Mouse (Mus musculus) brown adipose tissue, adult 24 weeks (tissue): ENCODE results near the gene Tmem145. TPM values are rescaled to one million over a fixed set of nuclear protein-coding genes. Genes with fewer than 3 reads are reported as not detected.
"Not testable (repeated sequence)": the region's sequence is repeated elsewhere in the genome, so short reads cannot be mapped to it uniquely, and the experiment has no call there.

Source experiments
- H3K27ac ChIP-seq: fragments of 200-500 bp; replicated peaks from 2 replicates; pipeline ENCODE4 v1.5.1; 2012; ENCODE audit warnings: low read depth, mild to moderate bottlenecking, low read length
- H3K4me1 ChIP-seq: fragments of 200-500 bp; 2 replicates; pipeline ENCODE4 v1.6.1; 2012; ENCODE audit warnings: low read length, mixed read lengths; ENCODE audit not compliant: control insufficient read depth, insufficient read depth, insufficient read length
- H3K4me3 ChIP-seq: fragments of 200-500 bp; 2 replicates; pipeline ENCODE4 v1.5.1; 2012; ENCODE audit warnings: low read depth, mild to moderate bottlenecking, low read length, moderate library complexity; ENCODE audit not compliant: insufficient read depth
- polyA plus RNA-seq: library from polyadenylated mRNA; stranded (reverse); fragments of >200 nt; gene quantifications from 2 replicates; pipeline ENCODE4 v1.2.4, GENCODE M21; 2012; ENCODE audit not compliant: missing spikeins, insufficient read depth, insufficient read length

Tmem145 gene
- polyA plus RNA-seq, 1 experiment, result not detected

DNA sequence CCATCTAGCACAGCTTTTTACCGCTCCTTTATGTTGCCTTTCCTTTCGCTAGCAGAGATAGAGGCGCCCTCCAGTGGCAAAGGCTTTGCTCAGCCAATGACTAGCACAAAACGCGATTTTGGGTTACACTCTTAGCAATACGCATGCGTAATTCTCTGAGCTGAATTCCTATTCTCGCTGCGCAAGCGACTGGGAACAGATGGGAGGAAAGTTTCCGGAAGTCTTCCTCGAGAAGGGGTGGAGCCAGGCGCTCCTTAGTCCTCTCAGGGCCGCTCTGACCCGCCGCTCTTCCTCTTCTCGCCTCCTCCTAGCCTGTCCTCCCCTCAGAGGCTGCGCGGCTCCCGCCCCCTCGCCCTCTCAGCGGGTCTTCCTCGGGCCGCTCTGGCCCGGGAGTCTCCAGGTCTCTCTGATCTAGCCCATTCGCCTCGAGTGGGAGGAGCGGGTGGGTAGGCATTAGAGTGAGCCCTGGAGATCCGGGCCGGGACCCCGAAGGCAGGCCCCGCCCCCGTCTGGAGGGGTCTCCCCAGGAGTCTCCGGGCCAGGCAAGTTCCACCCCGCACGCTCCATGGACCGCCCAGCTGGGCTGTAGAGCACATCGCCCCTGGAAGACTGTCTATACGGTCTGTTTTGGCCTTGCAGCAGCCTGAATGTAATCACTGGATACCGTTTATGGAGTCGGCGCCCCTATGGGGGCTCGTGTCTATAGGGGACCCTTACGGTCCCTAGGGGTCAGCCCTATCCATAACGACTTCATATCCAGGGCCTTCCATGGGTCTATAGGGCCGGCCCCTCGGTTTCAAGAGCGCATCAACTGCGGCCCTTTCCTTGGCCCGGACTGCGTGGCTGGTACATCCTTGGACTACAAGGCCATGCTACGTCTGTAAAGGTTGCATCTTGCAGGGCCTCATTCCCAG lies 10.9 kb downstream of the Tmem145 start, which contains the start of gene Megf8:
Gene Megf8, plus strand, starts transcription at position 633 of the 914 bp plus-strand sequence.
- Histone ChIP-seq H3K4me1 (peaks cover 10% of the 10 kb centered on the region), H3K27ac (peak within 1 kb of the TSS; percentile 27; the same call in 1 of the 2 replicates), H3K4me3 (peak within 1 kb of the TSS; percentile 66)

DNA sequence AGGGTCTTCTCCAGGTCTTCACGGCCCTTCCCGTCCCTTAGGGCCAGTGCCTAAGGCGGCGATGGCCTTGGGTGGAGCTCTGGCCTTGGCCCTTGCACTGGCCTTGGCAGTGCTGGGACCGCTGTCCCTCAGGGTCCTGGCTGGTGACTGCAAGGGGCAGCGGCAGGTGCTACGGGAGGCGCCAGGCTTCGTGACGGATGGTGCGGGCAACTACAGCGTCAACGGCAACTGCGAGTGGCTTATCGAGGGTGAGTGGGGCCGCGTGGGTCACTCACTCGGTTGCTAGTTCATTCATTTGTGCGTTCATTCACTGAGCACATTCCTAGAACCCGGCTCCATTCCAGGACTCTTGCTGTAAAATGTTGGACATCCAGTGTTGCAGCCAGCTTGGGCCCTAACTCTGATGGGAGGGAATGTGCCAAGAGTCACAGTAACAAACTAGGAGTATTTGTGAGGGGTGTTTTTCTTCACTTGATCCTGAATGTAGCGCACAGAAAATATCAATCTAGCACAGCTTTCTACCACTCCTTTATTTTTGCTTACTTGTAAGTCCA lies 11.6 kb downstream of the Tmem145 start:
- peak overlapping the region; percentile 66 for H3K4me3 ChIP-seq
- H3K4me1 ChIP-seq, result peaks cover 12% of the 10 kb centered on the region
- no peak overlapping the region for H3K27ac ChIP-seq

DNA sequence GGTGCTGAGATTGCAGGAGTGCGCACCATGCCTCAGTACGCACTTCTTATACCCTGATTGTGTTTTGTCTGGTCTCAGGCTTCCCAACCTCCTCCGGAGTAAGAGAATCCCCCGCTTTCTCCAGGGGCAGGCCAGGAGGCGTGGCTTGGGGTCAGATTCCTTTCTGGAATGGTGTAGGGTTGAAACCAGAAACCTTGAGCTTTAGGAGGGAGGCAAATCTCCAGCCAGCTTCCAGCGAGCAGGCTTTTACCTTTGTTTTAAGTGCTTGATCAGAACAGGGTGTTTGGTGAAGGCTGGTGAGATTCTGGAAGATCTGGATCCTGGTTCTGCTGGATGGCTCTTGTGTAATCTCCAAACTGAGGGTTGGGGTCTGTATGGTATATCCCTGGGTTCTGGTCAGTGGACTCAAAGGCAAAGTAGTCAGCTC lies 16.2 kb downstream of the Tmem145 start:
- no peak overlapping the region for H3K27ac ChIP-seq
- no peak overlapping the region for H3K4me3 ChIP-seq
- peaks cover 12% of the 10 kb centered on the region for H3K4me1 ChIP-seq

DNA sequence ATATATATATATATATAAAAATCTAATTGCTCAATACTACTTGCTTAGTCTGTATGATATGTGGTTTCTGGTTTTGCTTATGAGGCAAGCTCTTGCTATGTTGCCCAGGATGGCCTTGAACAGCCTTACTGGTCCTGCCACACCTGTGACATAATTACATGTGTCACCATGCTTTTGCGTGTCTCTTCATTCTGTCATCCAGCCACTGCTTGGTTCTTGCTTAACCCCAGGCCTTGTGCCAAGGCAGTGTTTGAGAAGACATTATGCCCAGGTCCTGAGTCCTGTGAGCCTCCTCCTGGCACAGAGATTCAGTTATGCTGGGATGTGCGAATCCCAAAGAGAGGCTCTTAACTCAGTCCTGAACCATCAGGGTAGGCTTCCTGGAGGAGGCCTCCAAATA lies 17.3 kb downstream of the Tmem145 start:
- Histone ChIP-seq H3K27ac (no peak overlapping the region), H3K4me3 (no peak overlapping the region), H3K4me1 (peaks cover 6% of the 10 kb centered on the region; the same call in 1 of the 2 replicates)

DNA sequence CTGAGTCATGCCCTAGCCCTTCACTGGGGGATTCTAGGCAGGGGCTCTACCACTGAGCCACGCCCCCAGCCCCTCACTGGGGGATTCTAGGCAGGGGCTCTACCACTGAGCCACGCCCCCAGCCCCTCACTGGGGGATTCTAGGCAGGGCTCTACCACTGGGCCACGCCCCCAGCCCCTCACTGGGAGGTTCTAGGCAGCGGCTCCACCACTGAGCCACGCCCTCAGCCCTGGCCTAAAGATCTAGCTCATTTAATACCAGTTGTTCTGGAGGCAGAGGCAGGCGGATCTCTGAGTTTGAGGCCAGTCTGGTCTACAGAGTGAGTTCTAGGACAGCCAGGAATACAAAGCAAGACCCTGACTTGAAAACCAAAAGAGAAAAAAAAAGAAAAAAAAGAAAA lies 19.5 kb downstream of the Tmem145 start:
- not testable (repeated sequence) for H3K4me1 ChIP-seq, H3K27ac ChIP-seq, H3K4me3 ChIP-seq

DNA sequence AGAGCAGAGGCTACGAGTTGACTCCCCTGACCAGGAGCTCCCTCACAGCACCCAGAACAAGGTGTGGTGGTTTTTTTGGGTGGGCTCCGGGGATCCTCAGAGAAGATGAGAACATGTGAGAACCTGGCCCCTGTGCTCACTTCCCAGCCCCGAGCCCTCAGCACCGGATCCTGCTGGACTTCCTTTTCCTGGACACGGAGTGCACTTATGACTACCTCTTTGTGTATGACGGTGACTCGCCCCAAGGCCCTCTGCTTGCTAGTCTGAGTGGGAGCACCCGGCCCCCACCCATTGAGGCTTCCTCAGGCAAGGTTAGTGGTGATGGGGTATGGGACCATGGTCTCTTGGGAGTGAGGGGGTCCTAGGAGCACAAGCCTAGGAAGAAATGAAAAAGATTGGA lies 20.3 kb downstream of the Tmem145 start:
- peak overlapping the region; percentile 39 for H3K4me3 ChIP-seq
- H3K27ac ChIP-seq, result peak overlapping the region; percentile 74

DNA sequence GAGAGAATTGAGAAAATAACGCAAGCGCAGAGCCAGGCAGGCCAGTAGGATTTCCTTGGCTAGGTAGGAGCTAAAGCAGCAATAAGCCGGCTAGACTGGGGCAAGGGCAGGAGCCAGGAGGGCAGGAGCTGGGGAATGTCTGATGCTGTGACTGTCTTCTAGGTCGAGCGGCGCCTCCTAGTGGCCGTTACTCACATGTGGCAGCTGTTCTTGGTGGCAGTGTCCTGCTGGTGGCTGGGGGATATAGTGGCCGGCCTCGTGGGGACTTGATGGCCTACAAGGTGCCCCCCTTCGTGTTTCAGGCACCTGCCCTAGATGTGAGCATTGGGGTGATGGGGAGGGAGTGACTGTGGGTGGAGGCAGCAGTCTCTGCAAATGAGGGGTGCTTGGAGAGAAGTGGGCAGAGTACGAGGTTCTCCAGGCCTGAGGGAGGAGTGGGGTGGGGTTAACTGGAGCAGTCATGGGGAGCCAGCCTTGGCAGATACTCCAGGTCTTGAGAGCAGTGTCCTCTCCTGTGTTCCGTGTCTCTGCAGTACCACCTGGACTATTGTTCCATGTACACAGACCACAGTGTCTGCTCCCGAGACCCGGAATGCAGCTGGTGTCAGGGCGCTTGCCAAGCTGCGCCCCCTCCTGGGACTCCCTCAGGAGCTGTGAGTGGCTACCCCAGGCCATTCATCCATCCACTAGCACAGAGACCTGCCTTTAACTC lies 27.8 kb downstream of the Tmem145 start:
- H3K4me1 ChIP-seq, result no peaks in the 10 kb centered on the region
- H3K4me3 ChIP-seq, result no peak overlapping the region
- no peak overlapping the region for H3K27ac ChIP-seq

More for the DNA sequence above, 20.3 kb downstream of the Tmem145 start:
- peaks cover 6% of the 10 kb centered on the region; the same call in 1 of the 2 replicates for H3K4me1 ChIP-seq

DNA sequence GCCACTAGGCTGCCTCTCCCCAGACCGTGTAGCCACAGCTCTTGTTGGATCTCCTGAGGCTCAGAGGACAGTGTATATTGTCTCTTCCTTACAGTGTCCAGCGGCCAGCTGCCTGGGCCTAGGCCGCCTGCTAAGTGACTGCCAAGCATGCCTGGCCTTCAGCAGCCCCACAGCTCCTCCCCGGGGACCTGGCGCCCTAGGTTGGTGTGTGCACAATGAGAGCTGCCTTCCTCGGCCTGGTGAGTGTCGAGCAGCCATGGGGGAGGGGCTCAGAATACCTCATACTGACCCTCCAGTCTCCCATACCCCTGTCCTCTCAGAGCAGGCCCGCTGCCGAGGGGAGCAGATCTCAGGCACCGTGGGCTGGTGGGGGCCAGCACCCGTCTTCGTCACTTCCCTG lies 28.6 kb downstream of the Tmem145 start:
- no peaks in the 10 kb centered on the region for H3K4me1 ChIP-seq
- no peak overlapping the region for H3K27ac ChIP-seq
- H3K4me3 ChIP-seq, result no peak overlapping the region

DNA sequence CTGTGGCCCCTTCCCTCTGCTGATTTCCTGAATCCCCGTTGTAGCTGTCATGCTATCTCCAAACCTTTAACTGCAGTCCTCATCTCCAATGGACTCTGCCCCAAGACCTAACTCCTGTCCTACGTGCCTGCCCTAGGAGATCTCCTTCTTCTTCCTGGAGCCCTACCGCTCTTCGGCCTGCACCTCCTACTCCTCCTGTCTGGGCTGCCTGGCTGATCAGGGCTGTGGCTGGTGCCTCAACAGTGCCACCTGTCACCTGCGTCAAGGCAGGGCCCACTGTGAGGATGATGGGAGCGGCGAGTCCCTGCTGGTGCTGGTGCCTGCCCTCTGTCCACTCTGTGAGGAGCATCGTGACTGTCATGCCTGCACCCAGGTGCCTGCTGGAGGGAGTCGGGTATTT lies 33.4 kb downstream of the Tmem145 start:
- H3K4me3 ChIP-seq, result no peak overlapping the region
- H3K27ac ChIP-seq, result no peak overlapping the region
- no peaks in the 10 kb centered on the region for H3K4me1 ChIP-seq

DNA sequence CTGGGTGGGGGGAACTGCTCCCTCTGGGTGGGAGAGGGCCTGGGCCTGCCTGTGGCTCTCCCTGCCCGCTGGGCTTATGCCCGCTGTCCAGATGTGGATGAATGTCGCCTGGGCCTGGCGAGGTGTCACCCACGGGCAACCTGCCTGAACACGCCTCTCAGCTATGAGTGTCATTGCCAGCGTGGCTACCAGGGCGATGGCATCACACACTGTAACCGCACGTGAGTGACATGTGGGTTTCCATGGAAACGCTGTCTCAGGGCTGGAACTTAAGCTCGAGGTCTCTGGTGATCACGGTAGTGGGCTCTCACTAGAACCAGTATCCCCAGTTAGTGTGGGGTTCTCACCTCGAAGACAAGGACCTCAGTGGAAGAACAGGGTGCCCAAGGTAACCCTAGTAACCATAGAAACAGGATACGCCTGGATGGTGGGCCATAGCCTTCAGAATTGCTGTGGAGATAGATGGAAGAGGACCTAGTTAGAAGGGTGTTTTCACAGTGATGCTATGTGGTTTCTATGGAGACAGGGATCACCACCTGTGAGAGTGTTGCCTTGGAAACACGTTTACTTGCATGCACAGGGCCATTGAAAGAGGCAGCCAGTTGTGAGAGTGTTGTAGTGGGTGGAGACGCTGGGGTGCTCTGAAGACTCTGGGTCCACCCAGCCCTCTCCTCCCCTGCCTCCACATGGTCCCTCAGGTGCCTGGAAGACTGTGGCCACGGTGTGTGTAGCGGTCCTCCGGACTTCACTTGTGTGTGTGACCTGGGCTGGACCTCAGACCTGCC lies 35.3 kb downstream of the Tmem145 start:
- Histone ChIP-seq H3K4me3 (no peak overlapping the region), H3K4me1 (no peaks in the 10 kb centered on the region), H3K27ac (no peak overlapping the region)

DNA sequence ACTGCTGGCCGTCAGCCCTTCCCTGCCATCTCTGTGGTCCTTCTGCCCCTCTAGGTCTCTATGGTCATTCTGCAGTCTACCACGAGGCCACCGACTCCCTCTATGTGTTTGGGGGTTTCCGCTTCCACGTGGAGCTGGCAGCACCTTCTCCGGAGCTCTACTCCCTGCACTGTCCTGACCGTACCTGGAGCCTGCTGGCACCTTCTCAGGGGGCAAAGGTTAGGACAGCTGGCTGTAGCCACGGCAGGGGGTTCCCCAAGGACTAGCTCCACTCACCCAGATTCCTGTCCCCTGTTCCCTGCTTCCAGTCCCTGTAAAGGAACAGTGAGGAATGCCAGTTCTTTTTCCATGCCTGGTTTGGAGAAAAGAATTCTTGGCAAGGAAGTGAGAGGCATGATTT lies 43.0 kb downstream of the Tmem145 start:
- no peak overlapping the region for H3K4me3 ChIP-seq
- no peaks in the 10 kb centered on the region for H3K4me1 ChIP-seq
- no peak overlapping the region for H3K27ac ChIP-seq

DNA sequence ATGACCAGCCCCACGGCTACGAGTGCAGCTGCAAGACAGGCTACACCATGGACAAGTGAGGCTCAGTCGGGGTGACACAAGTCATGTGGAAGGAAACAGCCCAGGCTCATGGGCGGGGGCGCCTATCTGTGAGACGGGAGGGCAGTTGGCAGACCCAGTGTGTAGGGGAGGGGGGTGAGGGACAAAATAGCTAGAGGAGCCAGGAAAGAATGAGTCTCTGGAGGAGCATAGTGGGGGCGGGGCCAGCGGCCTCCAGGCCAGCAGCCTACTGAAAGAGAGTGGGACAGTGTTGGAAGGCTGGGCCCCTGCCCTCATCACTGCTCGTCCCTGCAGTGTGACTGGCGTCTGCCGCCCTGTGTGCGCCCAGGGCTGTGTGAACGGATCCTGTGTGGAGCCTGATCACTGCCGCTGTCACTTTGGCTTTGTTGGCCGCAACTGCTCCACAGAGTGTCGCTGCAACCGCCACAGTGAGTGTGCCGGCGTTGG lies 52.9 kb downstream of the Tmem145 start:
- no peak overlapping the region for H3K27ac ChIP-seq
- no peak overlapping the region for H3K4me3 ChIP-seq
- H3K4me1 ChIP-seq, result peaks cover 11% of the 10 kb centered on the region

DNA sequence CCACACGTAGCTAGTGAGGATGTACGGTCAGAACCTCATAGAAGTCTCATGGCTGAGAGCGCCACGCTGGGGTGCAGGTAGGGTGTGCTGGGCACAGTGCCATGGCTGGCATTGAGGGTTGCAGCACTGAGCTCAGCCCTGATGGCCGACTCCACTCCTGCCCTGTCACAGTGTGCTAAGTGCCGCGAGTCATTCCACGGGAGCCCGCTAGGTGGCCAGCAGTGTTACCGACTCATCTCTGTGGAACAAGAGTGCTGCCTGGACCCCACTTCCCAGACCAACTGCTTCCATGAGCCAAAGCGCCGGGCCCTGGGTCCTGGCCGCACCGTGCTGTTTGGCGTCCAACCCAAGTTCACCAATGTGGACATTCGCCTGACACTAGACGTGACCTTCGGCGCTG lies 57.2 kb downstream of the Tmem145 start:
- H3K4me3 ChIP-seq, result no peak overlapping the region
- H3K27ac ChIP-seq, result no peak overlapping the region
- peaks cover 6% of the 10 kb centered on the region; the same call in 1 of the 2 replicates for H3K4me1 ChIP-seq

DNA sequence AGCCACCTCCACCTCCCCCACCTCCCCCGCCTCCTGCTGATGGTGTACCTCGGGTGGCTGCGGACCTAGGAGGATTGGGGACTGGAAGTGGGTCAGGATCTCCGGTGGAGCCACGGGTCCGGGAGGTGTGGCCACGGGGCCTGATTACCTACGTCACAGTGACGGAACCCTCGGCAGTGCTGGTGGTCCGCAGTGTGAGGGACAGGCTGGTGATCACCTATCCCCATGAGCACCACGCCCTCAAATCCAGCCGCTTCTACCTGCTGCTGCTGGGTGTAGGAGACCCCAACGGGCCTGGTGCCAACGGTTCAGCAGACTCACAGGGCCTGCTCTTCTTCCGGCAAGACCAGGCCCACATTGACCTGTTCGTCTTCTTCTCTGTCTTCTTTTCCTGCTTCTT lies 57.7 kb downstream of the Tmem145 start:
- peaks cover 3% of the 10 kb centered on the region; the same call in 1 of the 2 replicates for H3K4me1 ChIP-seq
- H3K27ac ChIP-seq, result no peak overlapping the region
- H3K4me3 ChIP-seq, result no peak overlapping the region
